Mouse (Mus musculus) spleen, postnatal 36 days (tissue): ENCODE results near the gene Rhbdd1.

Source experiments
- DNase-seq, 2 experiments: peaks; one replicate each; pipeline ENCODE4 v3.0.0; 2022; ENCODE audit warnings: low spot score in 2 of 2, mixed read lengths in 1 of 2

Rhbdd1 gene

DNA sequence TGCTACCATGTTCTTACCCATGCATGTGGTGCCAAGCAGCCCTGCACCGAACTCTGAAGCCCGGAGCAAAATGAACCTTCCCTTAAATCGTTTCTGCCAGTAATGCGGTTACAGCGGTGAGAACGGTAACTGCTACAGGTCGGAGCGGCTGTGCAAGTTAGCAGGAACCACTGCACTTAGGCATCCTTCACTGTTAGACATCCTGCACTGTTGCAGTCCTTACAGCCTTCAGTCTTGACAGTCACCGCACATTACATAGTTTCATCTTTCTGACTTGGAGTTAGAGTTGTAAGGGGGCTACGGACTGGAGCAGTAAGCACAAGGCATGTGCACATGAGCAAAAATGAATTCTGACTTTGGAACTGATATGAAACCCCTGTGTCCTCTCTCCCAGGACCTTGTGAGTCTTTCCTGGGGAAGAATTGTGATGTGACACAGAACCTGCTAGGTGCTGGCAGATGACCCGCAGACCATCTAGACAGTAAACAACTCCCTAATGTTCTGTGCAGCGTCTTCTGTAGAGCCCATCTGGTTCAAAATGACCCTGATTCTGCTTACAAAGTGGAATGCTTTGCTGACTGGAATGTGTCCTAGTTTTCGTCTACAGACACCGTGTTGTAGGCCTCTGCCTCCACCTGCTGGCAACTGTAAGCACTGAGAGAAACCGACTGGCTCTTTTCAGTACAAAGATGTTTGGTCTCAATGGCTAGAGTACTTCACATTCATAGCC lies 116.8 kb downstream of the Rhbdd1 start:
- no peak for DNase-seq

DNA sequence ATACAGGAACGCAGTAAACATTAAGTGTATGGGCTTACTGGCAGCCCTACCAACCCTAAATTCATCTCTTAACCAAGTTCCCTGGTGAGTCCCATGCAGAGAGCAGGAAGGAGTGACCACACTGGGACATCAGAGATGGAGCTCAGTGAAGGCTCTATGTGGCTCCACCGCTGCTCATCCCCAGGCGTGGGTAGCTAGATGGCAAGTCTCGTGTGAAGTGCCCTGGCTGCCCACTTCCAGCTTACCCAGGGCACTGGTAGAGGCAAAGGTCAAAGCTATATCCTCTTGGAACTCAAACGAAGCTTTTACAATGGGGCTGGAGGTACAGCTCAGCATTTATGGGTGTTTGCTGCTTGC lies 117.4 kb downstream of the Rhbdd1 start:
- DNase-seq: no peak

DNA sequence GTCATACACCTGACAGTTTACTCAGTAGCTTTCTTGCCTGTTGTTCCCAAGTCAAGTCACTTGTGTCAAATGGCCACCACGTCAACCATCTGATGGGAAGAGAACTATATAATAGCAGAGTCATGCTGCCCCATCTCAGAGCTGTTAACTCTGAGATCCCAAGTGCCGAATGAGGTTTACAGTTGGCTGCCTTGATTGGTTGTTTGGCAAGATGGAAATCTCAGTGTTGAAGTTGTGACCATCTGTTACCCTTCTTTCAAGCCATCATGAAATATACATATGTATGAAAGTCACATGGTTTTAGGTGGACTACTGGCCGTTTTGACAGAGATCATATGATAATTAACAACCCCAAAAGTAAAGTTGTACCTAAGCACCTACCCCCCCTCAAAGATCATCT lies 121.0 kb downstream of the Rhbdd1 start:
- DNase-seq: no peak

DNA sequence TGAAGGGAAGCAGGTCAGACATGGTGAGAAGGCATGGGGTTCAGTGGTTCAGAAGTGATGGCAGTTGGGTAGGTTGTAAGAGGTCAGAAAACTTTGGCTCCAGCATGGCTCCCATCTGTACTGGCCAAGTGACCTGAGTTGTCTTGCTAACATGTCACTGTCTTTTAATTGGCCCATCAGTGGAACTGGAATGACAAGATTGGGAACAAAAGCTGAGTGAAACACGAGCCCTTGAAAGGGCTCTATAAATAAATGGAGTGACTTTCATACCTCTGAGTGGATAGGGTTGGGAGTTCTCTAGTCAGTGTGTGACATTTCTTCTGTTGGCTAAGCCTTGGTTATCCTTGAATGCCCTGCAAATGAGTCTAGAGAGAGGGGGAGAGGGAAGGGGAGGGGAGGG lies 123.9 kb downstream of the Rhbdd1 start:
- DNase-seq: no peak

- no peak for DNase-seq
Observed at GRCm38 (mm10) chr1:82443517-82443916, 127.3 kb downstream of the Rhbdd1 start.

DNA sequence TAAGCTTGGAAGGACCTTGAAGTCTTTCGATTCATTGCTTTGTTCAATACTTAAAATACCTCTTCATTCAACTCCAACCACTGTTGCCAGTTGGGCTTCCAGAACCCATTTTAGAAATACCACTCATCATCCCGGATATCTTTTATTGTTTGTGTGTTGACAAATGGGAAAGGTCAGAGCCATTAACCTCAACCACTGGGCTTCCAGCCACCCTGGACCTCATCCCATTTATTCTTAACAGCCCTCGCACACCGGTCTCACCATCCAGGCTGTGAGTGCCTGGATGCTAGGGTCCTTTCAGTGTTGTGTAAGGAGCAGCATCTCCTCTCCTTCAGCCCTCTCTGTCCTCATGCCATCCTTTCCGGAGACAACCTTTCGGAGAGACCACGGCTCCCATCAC lies 129.8 kb downstream of the Rhbdd1 start:
- DNase-seq: no peak

- no peak for DNase-seq
Observed at GRCm38 (mm10) chr1:82449851-82450250, 133.6 kb downstream of the Rhbdd1 start.

GRCm38 (mm10) chr1:82451927-82452651 lies 135.8 kb downstream of the Rhbdd1 start:
- DNase-seq: no peak

GRCm38 (mm10) chr1:82454031-82454430 lies 137.8 kb downstream of the Rhbdd1 start:
- DNase-seq: no peak

DNA sequence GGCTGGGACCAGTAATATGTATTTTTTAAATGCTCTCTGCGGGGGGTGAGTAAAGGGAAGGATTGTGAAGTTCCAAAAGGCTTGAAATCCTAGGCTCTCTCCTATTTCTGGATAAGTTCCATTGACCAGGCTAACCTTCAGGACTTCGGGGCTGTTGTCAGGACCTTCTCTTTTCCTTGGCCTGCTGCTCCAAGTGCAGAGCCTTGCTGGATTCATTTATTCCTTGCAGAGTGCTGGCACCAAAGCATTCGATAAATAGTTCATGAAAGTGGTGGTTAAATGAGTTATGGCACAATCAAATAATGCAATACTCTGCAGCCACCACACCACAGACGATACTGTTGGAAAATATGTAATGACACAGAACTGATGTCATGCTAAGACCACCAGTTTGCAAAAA lies 143.1 kb downstream of the Rhbdd1 start:
- DNase-seq: no peak

DNA sequence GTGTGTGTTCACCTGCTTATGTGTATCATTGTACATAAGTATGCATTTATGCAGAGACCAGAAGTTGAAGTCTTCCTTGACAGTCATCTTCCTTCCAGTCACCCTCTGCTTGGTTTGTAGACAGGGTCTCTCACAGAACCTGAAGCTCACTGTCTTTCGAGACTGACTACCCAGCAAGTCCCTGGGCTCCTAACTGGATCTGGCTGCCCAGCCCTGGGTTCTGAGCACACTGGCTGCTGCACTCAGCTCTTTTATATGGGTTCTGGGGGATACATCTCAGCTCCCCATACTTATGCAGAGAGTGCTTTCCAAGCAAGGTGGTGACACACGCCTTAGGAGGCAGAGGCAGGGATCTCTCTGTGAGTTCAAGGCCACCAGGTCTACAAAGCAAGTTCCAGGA lies 143.7 kb downstream of the Rhbdd1 start:
- DNase-seq: no peak

- DNase-seq: no peak
Observed at GRCm38 (mm10) chr1:82461041-82461440, 144.8 kb downstream of the Rhbdd1 start.

GRCm38 (mm10) chr1:82465321-82465853 lies 149.1 kb downstream of the Rhbdd1 start:
- DNase-seq: no peak

GRCm38 (mm10) chr1:82468872-82469271 lies 152.6 kb downstream of the Rhbdd1 start:
- DNase-seq: no peak

GRCm38 (mm10) chr1:82470516-82471225 lies 154.4 kb downstream of the Rhbdd1 start:
- DNase-seq: no peak

- no peak for DNase-seq
Observed at GRCm38 (mm10) chr1:82473467-82473866, 157.2 kb downstream of the Rhbdd1 start.

DNA sequence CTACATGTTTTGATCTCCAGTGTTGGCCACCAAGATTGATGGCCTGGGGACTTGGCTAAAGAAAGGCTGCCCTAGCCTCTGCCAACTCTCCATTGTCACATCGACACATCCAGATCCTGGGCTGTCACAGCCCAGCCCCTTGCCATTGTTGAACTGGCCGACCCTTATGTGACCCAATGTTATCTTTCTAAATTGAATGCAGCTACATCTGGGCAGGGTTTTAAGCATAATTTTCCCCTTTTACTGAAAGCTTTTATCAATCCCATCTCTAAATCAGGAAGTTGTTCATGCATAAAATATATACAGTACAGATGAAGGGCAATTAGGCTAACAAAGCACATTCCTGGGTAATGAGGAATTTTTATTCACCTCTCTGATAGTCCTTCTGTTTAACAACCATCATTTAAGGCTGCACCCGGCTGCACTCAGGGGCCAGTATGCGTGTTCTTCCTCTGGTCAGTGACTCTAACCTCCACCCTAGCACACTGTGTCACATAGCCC lies 158.3 kb downstream of the Rhbdd1 start:
- no peak for DNase-seq

GRCm38 (mm10) chr1:82475254-82475653 lies 159.0 kb downstream of the Rhbdd1 start:
- DNase-seq: no peak

- DNase-seq: no peak
Observed at GRCm38 (mm10) chr1:82475821-82476220, 159.6 kb downstream of the Rhbdd1 start.

DNA sequence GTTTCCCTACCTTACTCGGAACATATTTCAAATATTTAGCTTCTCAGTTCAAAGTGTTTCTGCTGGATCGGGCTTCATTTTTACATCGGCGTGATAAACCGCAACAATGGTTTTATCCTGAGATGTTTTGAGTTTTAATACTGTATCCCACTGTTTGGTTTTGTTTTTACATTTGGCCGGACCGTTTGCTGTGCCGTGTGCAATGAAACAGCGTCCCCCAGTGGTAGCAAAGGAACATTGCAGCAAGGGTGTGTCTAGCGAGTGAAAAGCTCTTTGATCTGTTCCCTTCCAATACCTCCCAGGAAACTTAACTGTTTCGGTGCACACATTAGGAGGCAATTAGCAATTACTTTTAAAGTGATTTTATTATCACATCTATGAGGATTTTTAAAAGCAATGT lies 160.0 kb downstream of the Rhbdd1 start:
- DNase-seq: no peak

DNA sequence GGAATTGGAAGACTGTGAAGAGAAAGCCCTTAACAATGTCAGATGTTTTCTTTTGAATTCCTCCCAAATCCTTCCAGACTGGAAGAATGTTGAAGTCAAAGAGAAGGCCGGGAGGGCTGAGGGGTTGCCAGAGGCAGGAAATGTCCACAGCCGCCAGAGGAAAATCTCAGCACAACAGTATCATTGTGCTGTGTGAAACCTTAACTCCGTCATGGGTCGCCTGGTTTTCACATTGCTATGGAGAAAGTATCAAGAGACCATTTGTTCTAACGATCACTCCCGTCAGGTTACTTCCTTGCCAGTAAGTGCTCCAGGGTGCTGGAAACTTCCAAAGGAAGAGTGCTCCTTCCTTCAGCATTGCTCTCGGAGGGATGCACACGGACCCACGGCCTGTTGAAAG lies 160.5 kb downstream of the Rhbdd1 start:
- no peak for DNase-seq

DNA sequence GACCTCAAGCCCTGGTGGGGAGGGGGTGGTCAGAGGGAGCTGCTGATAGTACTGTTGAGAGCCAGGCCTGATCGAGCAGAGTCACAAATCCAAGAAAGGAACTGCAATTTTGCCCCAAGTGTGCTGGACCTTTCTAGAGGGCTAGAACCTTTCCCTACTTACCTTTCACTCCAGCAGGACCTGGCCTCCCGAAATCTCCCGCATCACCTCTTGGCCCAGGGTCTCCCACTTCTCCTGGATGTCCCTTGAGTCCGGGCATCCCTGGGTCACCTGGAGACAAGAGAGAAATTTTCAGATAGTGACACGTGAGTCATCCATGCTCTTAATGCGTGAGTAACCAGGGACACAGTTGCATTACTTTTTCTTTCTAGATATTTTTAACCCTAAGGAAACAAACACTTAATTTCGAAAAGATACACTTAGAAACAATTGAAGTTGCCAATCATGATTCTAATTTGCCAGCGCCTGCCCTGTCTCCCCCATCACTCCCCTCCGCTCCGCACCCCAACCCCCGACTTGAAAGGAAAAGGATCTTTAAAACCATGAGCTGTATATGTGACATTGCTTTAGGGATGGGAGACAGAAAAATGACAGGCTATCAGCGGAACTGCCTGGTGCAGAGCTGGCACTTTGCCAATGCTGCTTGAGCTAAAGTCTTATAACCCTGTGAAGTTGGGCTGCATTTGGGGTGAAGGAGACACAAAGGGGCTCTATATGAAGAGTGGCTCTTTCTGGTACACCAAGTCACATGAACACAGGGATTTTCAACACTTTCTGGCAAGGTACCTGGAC lies 163.6 kb downstream of the Rhbdd1 start:
- no peak for DNase-seq
